Mouse (Mus musculus) left cerebral cortex, adult 18-20 months (tissue): ENCODE measurements around the gene Pde4c. TPM values are rescaled to one million over a fixed set of nuclear protein-coding genes. Genes with fewer than 3 reads are reported as not detected.
A peak's percentile ranks its signal among the peaks of the same experiment; 100 is the strongest.

Experiments
- DNase-seq, 2 experiments: peaks; one replicate each; pipeline ENCODE4 v3.0.0; 2021 to 2022; ENCODE audit warnings: low spot score in 2 of 2, mixed read lengths in 1 of 2
- long read RNA-seq, 2 experiments: library from polyadenylated mRNA; stranded (forward); transcript quantifications; one replicate each; pipeline ENCODE4 v2.0.0; 2021
- total RNA-seq, 2 experiments: library from RNA; stranded (reverse); gene quantifications; 2 replicates each; pipeline ENCODE4 v1.2.3; 2021

Pde4c gene
- total RNA-seq = 1 to 10 TPM; 1.6 to 3.4 TPM
- long read RNA-seq, experiment 1, partial matches to known transcripts = 0 of 1 reads
- long read RNA-seq, experiment 1, other reads (novel, unspliced or antisense) = 1 of 1 reads
- long read RNA-seq, experiment 2, partial matches to known transcripts = 0 of 2 reads
- long read RNA-seq, experiment 2, other reads (novel, unspliced or antisense) = 2 of 2 reads

- DNase-seq = no peak
Observed at GRCm38 (mm10) chr8:70723486-70724210, at the start of gene Pde4c. TSS of gene Pde4c (plus strand) at chr8:70723720.

GRCm38 (mm10) chr8:70674109-70674508, 49.4 kb upstream of the Pde4c start:
- no peak for DNase-seq

GRCm38 (mm10) chr8:70674716-70675115, 48.8 kb upstream of the Pde4c start:
- DNase-seq = no peak

- no peak for DNase-seq
Observed at GRCm38 (mm10) chr8:70675336-70675735, 48.2 kb upstream of the Pde4c start.

- DNase-seq = no peak
Observed at GRCm38 (mm10) chr8:70677451-70678080, 46.0 kb upstream of the Pde4c start.

- DNase-seq = no peak
Observed at GRCm38 (mm10) chr8:70678679-70679078, 44.8 kb upstream of the Pde4c start.

GRCm38 (mm10) chr8:70679404-70679803, 44.1 kb upstream of the Pde4c start:
- DNase-seq = no peak

- DNase-seq = no peak
Observed at GRCm38 (mm10) chr8:70680039-70680438, 43.5 kb upstream of the Pde4c start.

- no peak for DNase-seq
Observed at GRCm38 (mm10) chr8:70681410-70681809, 42.1 kb upstream of the Pde4c start.

GRCm38 (mm10) chr8:70682193-70682592, 41.3 kb upstream of the Pde4c start:
- peak; percentile 72 to 80 for DNase-seq

GRCm38 (mm10) chr8:70682692-70683091, 40.8 kb upstream of the Pde4c start:
- no peak for DNase-seq

- peak; percentile 90 to 93 for DNase-seq
Observed at GRCm38 (mm10) chr8:70684291-70684690, 39.2 kb upstream of the Pde4c start.

GRCm38 (mm10) chr8:70687576-70687975, 35.9 kb upstream of the Pde4c start:
- DNase-seq = no peak

- DNase-seq = no peak
Observed at GRCm38 (mm10) chr8:70688136-70688535, 35.4 kb upstream of the Pde4c start.

- no peak for DNase-seq
Observed at GRCm38 (mm10) chr8:70689892-70690390, 33.6 kb upstream of the Pde4c start.

GRCm38 (mm10) chr8:70691230-70691629, 32.3 kb upstream of the Pde4c start:
- no peak for DNase-seq

- no peak for DNase-seq
Observed at GRCm38 (mm10) chr8:70691727-70692231, 31.7 kb upstream of the Pde4c start.

GRCm38 (mm10) chr8:70693636-70694035, 29.9 kb upstream of the Pde4c start:
- no peak for DNase-seq

- no peak for DNase-seq
Observed at GRCm38 (mm10) chr8:70695318-70696018, 28.1 kb upstream of the Pde4c start.

GRCm38 (mm10) chr8:70696019-70696885, 27.3 kb upstream of the Pde4c start:
- DNase-seq = no peak
